Mouse (Mus musculus): ENCODE measurements around the gene Fan1.

DNA sequence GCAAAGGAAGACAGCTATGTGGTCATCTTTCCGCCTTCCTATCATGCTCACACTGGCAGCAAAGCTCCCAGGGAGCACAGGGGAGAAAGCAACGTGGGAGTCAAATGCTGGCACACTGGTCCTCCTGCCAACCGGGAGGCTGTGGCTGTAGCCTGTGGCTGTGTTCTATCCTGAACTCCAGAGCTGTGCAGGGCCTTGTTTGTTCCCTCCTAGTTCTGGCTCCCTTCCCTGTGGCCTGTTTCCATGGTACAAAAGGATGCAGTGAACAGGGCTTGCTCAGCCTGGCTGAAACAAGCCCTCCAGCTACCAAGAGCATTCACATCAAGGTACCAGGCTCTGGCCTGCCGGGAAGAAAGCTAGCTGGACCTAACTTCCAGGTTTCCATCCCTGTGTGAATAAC, 22.8 kb downstream of the Fan1 start:
- no peak for TF ChIP-seq GATA1 (IDR thresholded peaks at IDR 0.05; ENCODE audit: low read length)
- TF ChIP-seq TAL1 (IDR thresholded peaks at IDR 0.05; ENCODE audit: low read length), result no peak

Data from erythroblast, embryonic 14.5 days (primary cell).